Mouse (Mus musculus) small intestine, adult 2 months (tissue): ENCODE measurements around the gene Klf12.

ENCODE experiments used
- CTCF ChIP-seq: fragments of 200-500 bp; IDR thresholded peaks from 2 replicates; pipeline ENCODE4 v1.5.1; 2012; ENCODE audit warnings: low read depth, mild to moderate bottlenecking, control low read depth, inconsistent platforms, low read length, moderate library complexity, mixed read lengths; ENCODE audit not compliant: insufficient replicate concordance, insufficient read length; ENCODE audit errors: extremely low read depth
- POLR2A ChIP-seq: fragments of 200-500 bp; IDR thresholded peaks from 2 replicates; pipeline ENCODE4 v1.6.1; 2012; ENCODE audit warnings: low read depth, mild to moderate bottlenecking, control low read depth, inconsistent platforms, low read length, moderate library complexity

GRCm38 (mm10) chr14:99885562-99885961 is 398.9 kb downstream of the Klf12 start:
- TF ChIP-seq POLR2A (no peak), CTCF (no peak)
